Mouse (Mus musculus): ENCODE measurements at regions not wholly inside any gene's neighbourhood (a gene's known extent, or its start where the extent isn't known, plus 50 kb on each side); places are given as distances from the start of the nearest gene placed in this dataset.

DNA sequence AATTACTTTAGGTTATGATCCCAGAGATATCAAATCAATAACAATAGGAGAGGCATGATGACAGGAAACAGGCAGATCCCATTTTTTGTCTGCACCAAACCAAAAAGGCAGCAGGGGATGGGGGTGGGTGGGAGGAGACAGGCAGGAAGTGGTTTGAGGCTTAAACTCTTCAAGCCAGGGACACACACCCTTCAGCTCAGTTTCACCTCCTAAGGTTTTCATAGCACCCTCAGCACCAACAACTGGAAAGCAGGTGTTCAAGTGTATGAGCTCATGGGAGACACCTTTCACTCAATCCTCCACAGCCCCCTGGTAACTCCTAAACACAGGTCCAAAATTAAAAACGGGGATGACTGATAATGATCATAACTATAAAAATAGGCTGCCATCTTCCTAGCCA, 155.5 kb upstream of the Prkcq start:
- no peak for TF ChIP-seq CTCF (IDR thresholded peaks at IDR 0.05; ENCODE audit: low read depth)
- no peak for TF ChIP-seq EP300 (IDR thresholded peaks at IDR 0.05; ENCODE audit: low read depth)

Data from liver, postnatal 0 days (tissue).